Mouse (Mus musculus): Measurements from ENCODE around the gene Ddx42. TPM values are rescaled to one million over a fixed set of nuclear protein-coding genes. Genes with fewer than 3 reads are reported as not detected.
A peak's percentile ranks its signal among the peaks of the same experiment; 100 is the strongest.

The Ddx42 gene
- 35.3 and 38.4 TPM in 2 replicates for polyA plus RNA-seq (2015; fragmentation: Nextera tagmentation; extraction: Ambion mirVana)

GRCm38 (mm10) chr11:106216730-106217490 lies at the start of gene Ddx42:
Ddx42 (plus strand) TSS chr11:106216926.
- H3K4me1 ChIP-seq (ENCODE audit: insufficient read depth, low read depth, low read length), result peaks cover 10% of the 10 kb centered on the region; the same call in 1 of the 2 replicates
- H3K4me2 ChIP-seq (replicated peaks; ENCODE audit: low read depth, low read length), result peak within 1 kb of the TSS; percentile 69
- peak; percentile 98 for DNase-seq (ENCODE audit: low spot score)
- peak; percentile 88 for TF ChIP-seq EP300 (IDR thresholded peaks at IDR 0.05)
- no peak for TF ChIP-seq CTCF (IDR thresholded peaks at IDR 0.05)
- peak within 1 kb of the TSS; percentile 99 for H3K4me3 ChIP-seq (ENCODE audit: low read depth, low read length)
- H3K9ac ChIP-seq (replicated peaks; ENCODE audit: low read depth), result peak within 1 kb of the TSS; percentile 97
- H3K9me3 ChIP-seq (ENCODE audit: low read length), result no peaks in the 10 kb centered on the region
- WGBS, result under 1% methylated on average over 64 of the region's 70 CpGs
- no peaks in the 10 kb centered on the region for H3K27me3 ChIP-seq (replicated peaks; ENCODE audit: insufficient read depth, low read length)
- peak within 1 kb of the TSS; percentile 96 for H3K27ac ChIP-seq (ENCODE audit: low read length)
- peak; percentile 91 for ATAC-seq
- no peaks in the 10 kb centered on the region for H3K36me3 ChIP-seq (ENCODE audit: insufficient read depth, low read length)

- Histone ChIP-seq H3K4me1 (ENCODE audit: insufficient read depth, low read depth, low read length) (peaks cover 3% of the 10 kb centered on the region; the same call in 1 of the 2 replicates), H3K27me3 (replicated peaks; ENCODE audit: insufficient read depth, low read length) (no peaks in the 10 kb centered on the region), H3K4me3 (ENCODE audit: low read depth, low read length) (no peak overlapping the region), H3K27ac (ENCODE audit: low read length) (no peak overlapping the region), H3K9me3 (ENCODE audit: low read length) (no peaks in the 10 kb centered on the region), H3K9ac (replicated peaks; ENCODE audit: low read depth) (no peak overlapping the region), H3K36me3 (ENCODE audit: insufficient read depth, low read length) (peaks cover 5% of the 10 kb centered on the region; the same call in 1 of the 2 replicates), H3K4me2 (replicated peaks; ENCODE audit: low read depth, low read length) (no peak overlapping the region)
- WGBS, result 70% methylated on average over 5 of the region's 5 CpGs
- TF ChIP-seq EP300 (IDR thresholded peaks at IDR 0.05) (no peak), CTCF (IDR thresholded peaks at IDR 0.05) (no peak)
- ATAC-seq (no peak), DNase-seq (ENCODE audit: low spot score) (no peak)
These were observed 49.3 kb upstream of the Ddx42 start for GRCm38 (mm10) chr11:106167435-106167834.

- Histone ChIP-seq H3K4me2 (replicated peaks; ENCODE audit: low read depth, low read length) (no peak overlapping the region), H3K9me3 (ENCODE audit: low read length) (no peaks in the 10 kb centered on the region), H3K36me3 (ENCODE audit: insufficient read depth, low read length) (peaks cover 5% of the 10 kb centered on the region; the same call in 1 of the 2 replicates), H3K27me3 (replicated peaks; ENCODE audit: insufficient read depth, low read length) (no peaks in the 10 kb centered on the region), H3K4me3 (ENCODE audit: low read depth, low read length) (no peak overlapping the region), H3K4me1 (ENCODE audit: insufficient read depth, low read depth, low read length) (no peaks in the 10 kb centered on the region), H3K9ac (replicated peaks; ENCODE audit: low read depth) (no peak overlapping the region), H3K27ac (ENCODE audit: low read length) (no peak overlapping the region)
- ATAC-seq, result peak; percentile 74
- WGBS, result 70% methylated on average over 7 of the region's 7 CpGs
- no peak for TF ChIP-seq EP300 (IDR thresholded peaks at IDR 0.05)
- TF ChIP-seq CTCF (IDR thresholded peaks at IDR 0.05), result peak; percentile 77
- DNase-seq (ENCODE audit: low spot score), result peak; percentile 82
These were observed 45.9 kb upstream of the Ddx42 start for GRCm38 (mm10) chr11:106170807-106171206.

- TF ChIP-seq CTCF (IDR thresholded peaks at IDR 0.05) (no peak), EP300 (IDR thresholded peaks at IDR 0.05) (no peak)
- WGBS, result 92% methylated on average over 2 of the region's 2 CpGs
- Histone ChIP-seq H3K4me1 (ENCODE audit: insufficient read depth, low read depth, low read length) (no peaks in the 10 kb centered on the region), H3K27me3 (replicated peaks; ENCODE audit: insufficient read depth, low read length) (no peaks in the 10 kb centered on the region), H3K36me3 (ENCODE audit: insufficient read depth, low read length) (peaks cover 2% of the 10 kb centered on the region; the same call in 1 of the 2 replicates), H3K27ac (ENCODE audit: low read length) (no peak overlapping the region), H3K4me2 (replicated peaks; ENCODE audit: low read depth, low read length) (no peak overlapping the region), H3K9ac (replicated peaks; ENCODE audit: low read depth) (no peak overlapping the region), H3K4me3 (ENCODE audit: low read depth, low read length) (no peak overlapping the region), H3K9me3 (ENCODE audit: low read length) (no peaks in the 10 kb centered on the region)
- DNase-seq (ENCODE audit: low spot score) (no peak), ATAC-seq (no peak)
These were observed 43.5 kb upstream of the Ddx42 start for GRCm38 (mm10) chr11:106173228-106173627.

- TF ChIP-seq EP300 (IDR thresholded peaks at IDR 0.05), result no peak
- H3K4me2 ChIP-seq (replicated peaks; ENCODE audit: low read depth, low read length), result no peak overlapping the region
- H3K27me3 ChIP-seq (replicated peaks; ENCODE audit: insufficient read depth, low read length), result no peaks in the 10 kb centered on the region
- no peak overlapping the region for H3K4me3 ChIP-seq (ENCODE audit: low read depth, low read length)
- WGBS, result 71% methylated on average over 5 of the region's 5 CpGs
- H3K9me3 ChIP-seq (ENCODE audit: low read length), result no peaks in the 10 kb centered on the region
- ATAC-seq (no peak), DNase-seq (ENCODE audit: low spot score) (no peak)
- H3K27ac ChIP-seq (ENCODE audit: low read length), result no peak overlapping the region
- H3K9ac ChIP-seq (replicated peaks; ENCODE audit: low read depth), result no peak overlapping the region
- no peaks in the 10 kb centered on the region for H3K4me1 ChIP-seq (ENCODE audit: insufficient read depth, low read depth, low read length)
- H3K36me3 ChIP-seq (ENCODE audit: insufficient read depth, low read length), result no peaks in the 10 kb centered on the region
These were observed 42.4 kb upstream of the Ddx42 start for GRCm38 (mm10) chr11:106174372-106174771.

DNA sequence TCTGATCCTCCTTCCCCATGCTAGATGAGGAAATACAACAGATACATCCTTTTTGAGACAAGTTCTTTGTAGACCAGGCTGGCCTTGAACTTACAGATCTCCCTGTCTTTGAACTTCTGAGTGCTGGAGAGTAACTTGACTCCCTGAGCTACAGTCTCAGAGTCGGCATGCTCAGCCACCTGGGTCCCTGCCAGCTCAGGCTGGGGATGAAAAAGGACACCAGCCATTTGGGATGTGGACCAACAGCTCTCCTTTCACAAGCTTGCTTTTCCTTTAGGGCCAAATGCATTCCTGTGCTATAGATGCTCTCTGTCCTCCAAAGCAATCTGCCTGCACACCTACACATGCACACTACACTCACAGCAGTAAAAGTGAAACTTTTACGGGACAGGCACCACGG lies 41.6 kb upstream of the Ddx42 start:
- no peaks in the 10 kb centered on the region for H3K27me3 ChIP-seq (replicated peaks; ENCODE audit: insufficient read depth, low read length)
- H3K36me3 ChIP-seq (ENCODE audit: insufficient read depth, low read length), result no peaks in the 10 kb centered on the region
- ATAC-seq, result no peak
- H3K4me2 ChIP-seq (replicated peaks; ENCODE audit: low read depth, low read length), result no peak overlapping the region
- H3K4me3 ChIP-seq (ENCODE audit: low read depth, low read length), result no peak overlapping the region
- no peak overlapping the region for H3K9ac ChIP-seq (replicated peaks; ENCODE audit: low read depth)
- no peak for TF ChIP-seq EP300 (IDR thresholded peaks at IDR 0.05)
- TF ChIP-seq CTCF (IDR thresholded peaks at IDR 0.05), result no peak
- H3K4me1 ChIP-seq (ENCODE audit: insufficient read depth, low read depth, low read length), result no peaks in the 10 kb centered on the region
- 64% methylated on average over 3 of the region's 3 CpGs for WGBS
- H3K27ac ChIP-seq (ENCODE audit: low read length), result no peak overlapping the region
- DNase-seq (ENCODE audit: low spot score), result no peak
- H3K9me3 ChIP-seq (ENCODE audit: low read length), result no peaks in the 10 kb centered on the region

All from lung, postnatal 0 days (tissue).